Mouse (Mus musculus) bone marrow, adult 2 months (tissue): ENCODE measurements around the gene Rps8.

Experiments used
- CTCF ChIP-seq: fragments of 200-500 bp; IDR thresholded peaks from 2 replicates; pipeline ENCODE4 v1.5.1; 2011; ENCODE audit warnings: low read length, control low read depth; ENCODE audit not compliant: control insufficient read depth, insufficient read depth
- POLR2A ChIP-seq: fragments of 200-500 bp; IDR thresholded peaks from 2 replicates; pipeline ENCODE4 v1.6.1; 2011; ENCODE audit warnings: low read depth, mild to moderate bottlenecking, control low read depth, low read length, borderline replicate concordance; ENCODE audit not compliant: control insufficient read depth

DNA sequence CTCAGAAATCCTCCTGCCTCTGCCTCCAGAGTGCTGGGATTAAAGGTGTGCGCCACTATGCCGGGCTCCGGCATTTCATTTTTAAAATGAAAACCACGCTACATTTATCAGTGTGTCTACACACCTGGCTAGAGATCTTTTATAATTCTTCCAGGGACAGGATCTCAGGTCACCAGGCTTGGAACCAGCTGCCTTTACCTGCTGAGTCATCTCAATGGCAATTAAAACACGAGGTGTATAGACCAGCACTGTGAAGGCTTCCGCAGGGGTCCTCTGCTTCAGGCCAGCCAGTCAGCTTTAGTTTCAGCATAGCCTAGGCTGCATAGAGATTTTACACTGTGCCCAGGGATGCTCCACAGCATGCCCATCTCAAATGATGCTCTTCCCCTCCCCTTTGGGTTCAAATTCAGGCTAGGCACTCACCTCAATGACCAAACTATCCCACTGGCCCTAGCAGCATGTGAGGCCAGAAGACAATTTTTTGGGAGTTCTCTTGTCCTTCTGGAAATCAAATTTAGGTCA, 5.8 kb downstream of the Rps8 start:
- TF ChIP-seq POLR2A (no peak), CTCF (no peak)
